Mouse (Mus musculus): ENCODE measurements around the gene Zfp663.

Gene Zfp663

GRCm38 (mm10) chr2:165370348-165370747 is 1.8 kb upstream of the Zfp663 start:
- no peak for DNase-seq (ENCODE audit: low spot score in 2 of 2)

- no peak for DNase-seq (ENCODE audit: low spot score in 2 of 2)
These were observed 575 bp downstream of the Zfp663 start for GRCm38 (mm10) chr2:165367868-165368439.

GRCm38 (mm10) chr2:165367047-165367520 is 1.4 kb downstream of the Zfp663 start:
- DNase-seq (ENCODE audit: low spot score in 2 of 2): no peak

GRCm38 (mm10) chr2:165364334-165365091 is 4.0 kb downstream of the Zfp663 start:
- peak in 1 of 2 experiments; percentile 25 for DNase-seq (ENCODE audit: low spot score in 2 of 2)

GRCm38 (mm10) chr2:165363282-165363681 is 5.2 kb downstream of the Zfp663 start:
- DNase-seq (ENCODE audit: low spot score in 2 of 2): no peak

GRCm38 (mm10) chr2:165360861-165361260 is 7.7 kb downstream of the Zfp663 start:
- peak in 1 of 2 experiments; percentile 19 for DNase-seq (ENCODE audit: low spot score in 2 of 2)

- DNase-seq (ENCODE audit: low spot score in 2 of 2): no peak
These were observed 16.6 kb downstream of the Zfp663 start for GRCm38 (mm10) chr2:165351828-165352513.

GRCm38 (mm10) chr2:165349466-165349865 is 19.1 kb downstream of the Zfp663 start:
- no peak for DNase-seq (ENCODE audit: low spot score in 2 of 2)

GRCm38 (mm10) chr2:165346180-165346579 is 22.3 kb downstream of the Zfp663 start:
- DNase-seq (ENCODE audit: low spot score in 2 of 2): no peak

- peak; percentile 26 to 45 for DNase-seq (ENCODE audit: low spot score in 2 of 2)
These were observed 31.3 kb downstream of the Zfp663 start for GRCm38 (mm10) chr2:165337191-165337590.

- DNase-seq (ENCODE audit: low spot score in 2 of 2): peak in 1 of 2 experiments; percentile 25
These were observed 35.8 kb downstream of the Zfp663 start for GRCm38 (mm10) chr2:165332610-165333210.

GRCm38 (mm10) chr2:165329703-165330102 is 38.8 kb downstream of the Zfp663 start:
- DNase-seq (ENCODE audit: low spot score in 2 of 2): no peak

- no peak for DNase-seq (ENCODE audit: low spot score in 2 of 2)
These were observed 39.8 kb downstream of the Zfp663 start for GRCm38 (mm10) chr2:165328746-165329145.

- DNase-seq (ENCODE audit: low spot score in 2 of 2): no peak
These were observed 41.1 kb downstream of the Zfp663 start for GRCm38 (mm10) chr2:165327386-165327785.

GRCm38 (mm10) chr2:165326304-165327190 is 42.0 kb downstream of the Zfp663 start, which contains the start of gene Elmo2:
Gene Elmo2, minus strand, starts transcription at chr2:165326479.
- DNase-seq (ENCODE audit: low spot score in 2 of 2): peak; percentile 95 to 96

- no peak for DNase-seq (ENCODE audit: low spot score in 2 of 2)
These were observed 42.8 kb downstream of the Zfp663 start for GRCm38 (mm10) chr2:165325521-165326303.

GRCm38 (mm10) chr2:165323928-165324327 is 44.6 kb downstream of the Zfp663 start:
- no peak for DNase-seq (ENCODE audit: low spot score in 2 of 2)

GRCm38 (mm10) chr2:165323484-165323883 is 45.0 kb downstream of the Zfp663 start:
- DNase-seq (ENCODE audit: low spot score in 2 of 2): no peak

- no peak for DNase-seq (ENCODE audit: low spot score in 2 of 2)
These were observed 46.4 kb downstream of the Zfp663 start for GRCm38 (mm10) chr2:165321981-165322735.
